Mouse (Mus musculus): ENCODE data around the gene Klk5. TPM values are rescaled to one million over a fixed set of nuclear protein-coding genes. Genes with fewer than 3 reads are reported as not detected.

Gene Klk5
- polyA plus RNA-seq, 1 experiment = not detected

GRCm38 (mm10) chr7:43878281-43878680, 36.5 kb downstream of the Klk5 start:
- Histone ChIP-seq H3K27me3 (ENCODE audit: control insufficient read depth, insufficient read depth, low read length, poor library complexity, severe bottlenecking) (no peaks in the 10 kb centered on the region), H3K4me3 (ENCODE audit: low read depth, low read length) (no peak overlapping the region), H3K9ac (ENCODE audit: low read depth, poor library complexity, severe bottlenecking) (no peak overlapping the region), H3K27ac (ENCODE audit: insufficient read depth, low read length) (no peak overlapping the region), H3K36me3 (ENCODE audit: control insufficient read depth, insufficient read depth, low read length, poor library complexity, severe bottlenecking) (no peaks in the 10 kb centered on the region), H3K9me3 (replicated peaks; ENCODE audit: control insufficient read depth, insufficient read depth, low read length, poor library complexity, severe bottlenecking) (no peaks in the 10 kb centered on the region), H3K4me1 (ENCODE audit: control insufficient read depth, insufficient read depth, low read length) (peaks cover 3% of the 10 kb centered on the region)
- TF ChIP-seq CTCF (IDR thresholded peaks at IDR 0.05; ENCODE audit: low read depth, low read length) = peak; percentile 26
- no peak for TF ChIP-seq EP300 (IDR thresholded peaks at IDR 0.05; ENCODE audit: insufficient read depth, low read depth, low read length)

DNA sequence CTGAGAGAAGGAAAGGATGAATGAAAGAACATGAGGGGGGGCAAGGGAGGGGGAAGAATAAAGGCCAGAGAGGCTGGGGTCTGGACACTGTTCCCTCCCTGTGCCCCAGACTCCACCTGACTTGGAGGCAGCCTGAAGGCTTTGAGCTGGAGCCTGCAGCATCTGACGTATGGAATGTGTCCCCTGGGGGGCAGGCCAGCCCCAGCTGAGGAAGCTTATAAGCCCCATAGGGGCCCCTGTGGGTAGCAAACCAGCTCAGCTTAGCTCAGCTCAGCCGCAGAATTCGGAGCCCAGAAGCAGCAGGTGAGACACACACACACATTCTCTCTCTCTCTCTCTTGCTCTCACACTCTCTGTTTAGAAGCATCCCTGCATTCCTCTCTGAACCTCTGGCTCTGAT, 39.1 kb downstream of the Klk5 start, which contains the start of gene Klk4:
Klk4 (plus strand) TSS at position 249 of the 400 bp plus-strand sequence.
- no peak within 1 kb of the TSS for H3K4me3 ChIP-seq (ENCODE audit: low read depth, low read length)
- no peaks in the 10 kb centered on the region for H3K9me3 ChIP-seq (replicated peaks; ENCODE audit: control insufficient read depth, insufficient read depth, low read length, poor library complexity, severe bottlenecking)
- H3K27ac ChIP-seq (ENCODE audit: insufficient read depth, low read length) = no peak within 1 kb of the TSS
- no peak within 1 kb of the TSS for H3K9ac ChIP-seq (ENCODE audit: low read depth, poor library complexity, severe bottlenecking)
- H3K36me3 ChIP-seq (ENCODE audit: control insufficient read depth, insufficient read depth, low read length, poor library complexity, severe bottlenecking) = no peaks in the 10 kb centered on the region
- H3K27me3 ChIP-seq (ENCODE audit: control insufficient read depth, insufficient read depth, low read length, poor library complexity, severe bottlenecking) = no peaks in the 10 kb centered on the region
- peaks cover 3% of the 10 kb centered on the region for H3K4me1 ChIP-seq (ENCODE audit: control insufficient read depth, insufficient read depth, low read length)
- TF ChIP-seq CTCF (IDR thresholded peaks at IDR 0.05; ENCODE audit: low read depth, low read length) (no peak), EP300 (IDR thresholded peaks at IDR 0.05; ENCODE audit: insufficient read depth, low read depth, low read length) (no peak), POLR2A (IDR thresholded peaks at IDR 0.05; ENCODE audit: insufficient read depth, low read length) (no peak)

- H3K27ac ChIP-seq (ENCODE audit: insufficient read depth, low read length) = no peak overlapping the region
- peaks cover 3% of the 10 kb centered on the region for H3K4me1 ChIP-seq (ENCODE audit: control insufficient read depth, insufficient read depth, low read length)
- no peaks in the 10 kb centered on the region for H3K27me3 ChIP-seq (ENCODE audit: control insufficient read depth, insufficient read depth, low read length, poor library complexity, severe bottlenecking)
- no peaks in the 10 kb centered on the region for H3K36me3 ChIP-seq (ENCODE audit: control insufficient read depth, insufficient read depth, low read length, poor library complexity, severe bottlenecking)
- no peaks in the 10 kb centered on the region for H3K9me3 ChIP-seq (replicated peaks; ENCODE audit: control insufficient read depth, insufficient read depth, low read length, poor library complexity, severe bottlenecking)
- H3K4me3 ChIP-seq (ENCODE audit: low read depth, low read length) = no peak overlapping the region
- H3K9ac ChIP-seq (ENCODE audit: low read depth, poor library complexity, severe bottlenecking) = no peak overlapping the region
- TF ChIP-seq CTCF (IDR thresholded peaks at IDR 0.05; ENCODE audit: low read depth, low read length) = no peak
- TF ChIP-seq EP300 (IDR thresholded peaks at IDR 0.05; ENCODE audit: insufficient read depth, low read depth, low read length) = no peak
- TF ChIP-seq POLR2A (IDR thresholded peaks at IDR 0.05; ENCODE audit: insufficient read depth, low read length) = no peak
Measured at GRCm38 (mm10) chr7:43882346-43882745, 40.6 kb downstream of the Klk5 start.

DNA sequence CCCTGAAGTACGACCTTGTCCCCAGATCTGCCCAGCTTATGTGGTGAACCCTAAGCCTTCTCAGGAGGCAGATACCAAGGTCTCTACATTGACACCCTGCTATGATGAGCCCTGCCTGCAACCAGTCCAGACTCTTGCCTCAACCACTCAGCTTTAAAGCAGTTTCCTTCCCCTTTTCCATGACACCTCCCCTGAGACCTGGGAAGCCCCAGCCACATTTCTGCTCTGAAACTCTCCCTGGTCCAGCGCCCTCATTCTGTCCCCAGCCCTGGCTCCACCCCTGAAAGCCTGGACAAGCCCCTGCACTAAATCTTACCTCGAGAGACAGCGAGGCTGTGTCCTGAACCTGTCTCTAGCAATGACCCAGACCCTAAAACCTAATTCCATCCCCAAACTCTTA, 41.0 kb downstream of the Klk5 start:
- Histone ChIP-seq H3K4me3 (ENCODE audit: low read depth, low read length) (no peak overlapping the region), H3K27ac (ENCODE audit: insufficient read depth, low read length) (no peak overlapping the region), H3K9ac (ENCODE audit: low read depth, poor library complexity, severe bottlenecking) (no peak overlapping the region), H3K9me3 (replicated peaks; ENCODE audit: control insufficient read depth, insufficient read depth, low read length, poor library complexity, severe bottlenecking) (no peaks in the 10 kb centered on the region), H3K36me3 (ENCODE audit: control insufficient read depth, insufficient read depth, low read length, poor library complexity, severe bottlenecking) (no peaks in the 10 kb centered on the region), H3K27me3 (ENCODE audit: control insufficient read depth, insufficient read depth, low read length, poor library complexity, severe bottlenecking) (no peaks in the 10 kb centered on the region), H3K4me1 (ENCODE audit: control insufficient read depth, insufficient read depth, low read length) (peaks cover 3% of the 10 kb centered on the region)
- no peak for TF ChIP-seq CTCF (IDR thresholded peaks at IDR 0.05; ENCODE audit: low read depth, low read length)
- no peak for TF ChIP-seq EP300 (IDR thresholded peaks at IDR 0.05; ENCODE audit: insufficient read depth, low read depth, low read length)
- TF ChIP-seq POLR2A (IDR thresholded peaks at IDR 0.05; ENCODE audit: insufficient read depth, low read length) = no peak

GRCm38 (mm10) chr7:43883547-43883946, 41.8 kb downstream of the Klk5 start:
- peak; percentile 95 for TF ChIP-seq CTCF (IDR thresholded peaks at IDR 0.05; ENCODE audit: low read depth, low read length)
- no peak for TF ChIP-seq EP300 (IDR thresholded peaks at IDR 0.05; ENCODE audit: insufficient read depth, low read depth, low read length)
- Histone ChIP-seq H3K27me3 (ENCODE audit: control insufficient read depth, insufficient read depth, low read length, poor library complexity, severe bottlenecking) (no peaks in the 10 kb centered on the region), H3K9ac (ENCODE audit: low read depth, poor library complexity, severe bottlenecking) (no peak overlapping the region), H3K4me1 (ENCODE audit: control insufficient read depth, insufficient read depth, low read length) (peaks cover 3% of the 10 kb centered on the region), H3K9me3 (replicated peaks; ENCODE audit: control insufficient read depth, insufficient read depth, low read length, poor library complexity, severe bottlenecking) (no peaks in the 10 kb centered on the region), H3K4me3 (ENCODE audit: low read depth, low read length) (no peak overlapping the region), H3K27ac (ENCODE audit: insufficient read depth, low read length) (no peak overlapping the region), H3K36me3 (ENCODE audit: control insufficient read depth, insufficient read depth, low read length, poor library complexity, severe bottlenecking) (no peaks in the 10 kb centered on the region)

GRCm38 (mm10) chr7:43891365-43891764, 49.6 kb downstream of the Klk5 start:
- no peak for TF ChIP-seq CTCF (IDR thresholded peaks at IDR 0.05; ENCODE audit: low read depth, low read length)
- no peak for TF ChIP-seq EP300 (IDR thresholded peaks at IDR 0.05; ENCODE audit: insufficient read depth, low read depth, low read length)
- no peak for TF ChIP-seq POLR2A (IDR thresholded peaks at IDR 0.05; ENCODE audit: insufficient read depth, low read length)
- no peak overlapping the region for H3K9ac ChIP-seq (ENCODE audit: low read depth, poor library complexity, severe bottlenecking)
- H3K27me3 ChIP-seq (ENCODE audit: control insufficient read depth, insufficient read depth, low read length, poor library complexity, severe bottlenecking) = no peaks in the 10 kb centered on the region
- no peak overlapping the region for H3K27ac ChIP-seq (ENCODE audit: insufficient read depth, low read length)
- H3K4me3 ChIP-seq (ENCODE audit: low read depth, low read length) = no peak overlapping the region
- H3K9me3 ChIP-seq (replicated peaks; ENCODE audit: control insufficient read depth, insufficient read depth, low read length, poor library complexity, severe bottlenecking) = no peaks in the 10 kb centered on the region
- no peaks in the 10 kb centered on the region for H3K36me3 ChIP-seq (ENCODE audit: control insufficient read depth, insufficient read depth, low read length, poor library complexity, severe bottlenecking)
- H3K4me1 ChIP-seq (ENCODE audit: control insufficient read depth, insufficient read depth, low read length) = no peaks in the 10 kb centered on the region
